ENCODE assay signal across 24 mouse cellular contexts in the genomic region with DNA sequence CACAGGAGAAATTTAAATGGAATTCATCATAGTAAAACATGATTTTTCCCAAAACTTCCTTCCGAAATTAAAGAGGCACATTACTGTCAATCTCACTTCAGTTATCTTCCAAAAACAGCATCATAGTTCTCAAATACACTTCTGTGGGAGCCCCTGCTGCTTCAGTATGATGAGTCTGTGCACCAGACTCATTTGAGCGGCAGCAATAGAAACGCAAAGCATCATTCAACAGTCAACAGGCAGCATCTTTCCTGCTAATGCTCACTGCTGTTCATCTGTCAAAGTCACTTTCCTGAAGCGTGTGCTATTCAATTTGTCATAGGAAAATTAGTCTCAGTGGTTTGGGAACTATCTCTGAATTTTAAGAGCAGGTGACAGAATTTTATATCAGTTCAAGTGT.
A peak's percentile ranks its signal among the peaks of the same experiment; 100 is the strongest.
DNase-seq lines count a peak whose midpoint lies in the region; ATAC-seq and TF ChIP-seq lines count a peak whose summit lies in the region.
"Had no signal": no experiment of that assay in that cellular context is flagged by ENCODE, and none has a peak within 500 bp of the region (broad histone marks: within the 10 kb centered on the region; RNA-seq: fewer than 3 reads in every experiment).

No protein-coding gene starts in this region.

- H3K4me1 ChIP-seq in forebrain, postnatal 0 days (ENCODE audit: insufficient read depth), result no peaks in the 10 kb centered on the region
- no peaks in the 10 kb centered on the region for H3K4me1 ChIP-seq in forebrain, embryonic 13.5 days
- no peaks in the 10 kb centered on the region for H3K4me1 ChIP-seq in midbrain, postnatal 0 days (ENCODE audit: insufficient read depth, low read length)
- H3K4me1 ChIP-seq in midbrain, embryonic 16.5 days (ENCODE audit: control insufficient read depth, insufficient read depth, low read length), result no peaks in the 10 kb centered on the region
- H3K4me1 ChIP-seq in intestine, embryonic 16.5 days (ENCODE audit: control insufficient read depth, insufficient read depth, low read length), result no peaks in the 10 kb centered on the region

- H3K9me3 ChIP-seq in forebrain, postnatal 0 days (ENCODE audit: low read length), result no peaks in the 10 kb centered on the region
- H3K9me3 ChIP-seq in forebrain, embryonic 13.5 days (replicated peaks), result no peaks in the 10 kb centered on the region
- no peaks in the 10 kb centered on the region for H3K9me3 ChIP-seq in midbrain, postnatal 0 days (ENCODE audit: low read length)
- H3K9me3 ChIP-seq in midbrain, embryonic 16.5 days (replicated peaks; ENCODE audit: control insufficient read depth, low read length, poor library complexity, severe bottlenecking), result no peaks in the 10 kb centered on the region
- no peaks in the 10 kb centered on the region for H3K9me3 ChIP-seq in intestine, embryonic 16.5 days (ENCODE audit: control insufficient read depth, low read length)
- H3K9me3 ChIP-seq: G1E had no signal

- no peak overlapping the region for H3K9ac ChIP-seq in forebrain, postnatal 0 days
- H3K9ac ChIP-seq in forebrain, embryonic 13.5 days, result no peak overlapping the region
- H3K9ac ChIP-seq in midbrain, postnatal 0 days (replicated peaks; ENCODE audit: low read length, poor library complexity, severe bottlenecking), result no peak overlapping the region
- H3K9ac ChIP-seq in midbrain, embryonic 16.5 days (ENCODE audit: low read depth, low read length), result no peak overlapping the region
- no peak overlapping the region for H3K9ac ChIP-seq in intestine, embryonic 16.5 days (ENCODE audit: low read depth, low read length)

- TF ChIP-seq CTCF in forebrain, postnatal 0 days (IDR thresholded peaks at IDR 0.05; ENCODE audit: low read depth), result no peak
- TF ChIP-seq CTCF in midbrain, postnatal 0 days (IDR thresholded peaks at IDR 0.05), result no peak
- TF ChIP-seq CTCF in brain, embryonic 14.5 days (IDR thresholded peaks at IDR 0.05; ENCODE audit: borderline replicate concordance, extremely low read depth, insufficient read depth, insufficient read length), result no peak

- no peak for TF ChIP-seq POLR2A in brain, embryonic 14.5 days (IDR thresholded peaks at IDR 0.05; ENCODE audit: borderline replicate concordance, extremely low read depth, insufficient read depth, insufficient read length, poor library complexity, severe bottlenecking)

- no peak overlapping the region for H3K27ac ChIP-seq in forebrain, postnatal 0 days (ENCODE audit: low read depth, low read length)
- H3K27ac ChIP-seq in forebrain, embryonic 13.5 days, result no peak overlapping the region
- H3K27ac ChIP-seq in midbrain, postnatal 0 days (ENCODE audit: low read depth, low read length), result no peak overlapping the region
- no peak overlapping the region for H3K27ac ChIP-seq in midbrain, embryonic 16.5 days (ENCODE audit: low read length)
- H3K27ac ChIP-seq in intestine, embryonic 16.5 days (ENCODE audit: low read length), result no peak overlapping the region

- ATAC-seq in forebrain, postnatal 0 days, result peak; percentile 92; the same call in 1 of the 2 replicates
- no peak for ATAC-seq in forebrain, embryonic 13.5 days
- ATAC-seq in midbrain, postnatal 0 days (ENCODE audit: low FRiP score), result no peak
- ATAC-seq in midbrain, embryonic 16.5 days, result no peak
- no peak for ATAC-seq in intestine, embryonic 16.5 days
- ATAC-seq: activated CD4-positive, CD25-positive, alpha-beta regulatory T cell, adult 4 months; CD4-positive, CD25-positive, alpha-beta regulatory T cell, adult 4 months; Patski had no signal

- WGBS in forebrain, postnatal 0 days, result 71% methylated on average over 4 of the region's 4 CpGs
- WGBS in forebrain, embryonic 13.5 days, result 90% methylated on average over 4 of the region's 4 CpGs
- WGBS in midbrain, postnatal 0 days, result 75% methylated on average over 4 of the region's 4 CpGs
- WGBS in midbrain, embryonic 16.5 days, result 83% methylated on average over 4 of the region's 4 CpGs
- 85% methylated on average over 4 of the region's 4 CpGs for WGBS in intestine, embryonic 16.5 days

- no peaks in the 10 kb centered on the region for H3K27me3 ChIP-seq in forebrain, postnatal 0 days (ENCODE audit: insufficient read depth, low read length)
- H3K27me3 ChIP-seq in forebrain, embryonic 13.5 days, result no peaks in the 10 kb centered on the region
- H3K27me3 ChIP-seq in midbrain, postnatal 0 days (ENCODE audit: insufficient read depth, low read length), result no peaks in the 10 kb centered on the region
- H3K27me3 ChIP-seq in midbrain, embryonic 16.5 days (ENCODE audit: control insufficient read depth, insufficient read depth, low read depth, low read length), result no peaks in the 10 kb centered on the region
- H3K27me3 ChIP-seq in intestine, embryonic 16.5 days (replicated peaks; ENCODE audit: control insufficient read depth, insufficient read depth, low read length), result no peaks in the 10 kb centered on the region
- H3K27me3 ChIP-seq: CH12.LX had no signal

- no peak overlapping the region for H3K4me2 ChIP-seq in forebrain, postnatal 0 days (ENCODE audit: low read depth)
- no peak overlapping the region for H3K4me2 ChIP-seq in forebrain, embryonic 13.5 days
- H3K4me2 ChIP-seq in midbrain, postnatal 0 days (ENCODE audit: low read depth, low read length, poor library complexity, severe bottlenecking), result no peak overlapping the region
- H3K4me2 ChIP-seq in midbrain, embryonic 16.5 days (ENCODE audit: low read length), result no peak overlapping the region
- no peak overlapping the region for H3K4me2 ChIP-seq in intestine, embryonic 16.5 days (ENCODE audit: low read depth, low read length)

- no peak overlapping the region for H3K4me3 ChIP-seq in forebrain, postnatal 0 days (ENCODE audit: low read depth, low read length)
- H3K4me3 ChIP-seq in forebrain, embryonic 13.5 days, result no peak overlapping the region
- H3K4me3 ChIP-seq in midbrain, postnatal 0 days (ENCODE audit: low read depth, low read length), result no peak overlapping the region
- H3K4me3 ChIP-seq in midbrain, embryonic 16.5 days (ENCODE audit: low read depth, low read length), result no peak overlapping the region
- no peak overlapping the region for H3K4me3 ChIP-seq in intestine, embryonic 16.5 days (ENCODE audit: low read length)

- peak; percentile 21 for DNase-seq in forebrain, postnatal 0 days
- peak; percentile 19 for DNase-seq in midbrain, postnatal 0 days (ENCODE audit: low spot score)
- peak; percentile 12 for DNase-seq in brain, adult 2 months (ENCODE audit: low read depth, low spot score)
- DNase-seq in brain, embryonic 14.5 days (ENCODE audit: low read depth), result peak; percentile 20
- DNase-seq in right cerebral cortex, postnatal 4 days, result no peak
- DNase-seq: adrenal gland, adult 2 months; adrenal gland, adult 8-10 months; adrenal gland, postnatal 10 days; adrenal gland, postnatal 14 days; adrenal gland, postnatal 25 days; adrenal gland, postnatal 36 days; B cell, adult 2 months; cerebellum, adult 11 months; cerebellum, adult 11-12 months; cerebellum, adult 18-20 months; cerebellum, adult 2 months had no signal

- no peaks in the 10 kb centered on the region for H3K36me3 ChIP-seq in forebrain, postnatal 0 days (ENCODE audit: insufficient read depth)
- no peaks in the 10 kb centered on the region for H3K36me3 ChIP-seq in forebrain, embryonic 13.5 days (ENCODE audit: poor library complexity, severe bottlenecking)
- no peaks in the 10 kb centered on the region for H3K36me3 ChIP-seq in midbrain, postnatal 0 days (ENCODE audit: insufficient read depth, low read length)
- no peaks in the 10 kb centered on the region for H3K36me3 ChIP-seq in midbrain, embryonic 16.5 days (ENCODE audit: control insufficient read depth, insufficient read depth, low read length)
- no peaks in the 10 kb centered on the region for H3K36me3 ChIP-seq in intestine, embryonic 16.5 days (ENCODE audit: control insufficient read depth, insufficient read depth, low read length)
- H3K36me3 ChIP-seq: G1E had no signal
